Mouse (Mus musculus): ENCODE data around the gene Ang6. TPM values are rescaled to one million over a fixed set of nuclear protein-coding genes. Genes with fewer than 3 reads are reported as not detected.

Gene Ang6
- total RNA-seq (2023), result not detected

DNA sequence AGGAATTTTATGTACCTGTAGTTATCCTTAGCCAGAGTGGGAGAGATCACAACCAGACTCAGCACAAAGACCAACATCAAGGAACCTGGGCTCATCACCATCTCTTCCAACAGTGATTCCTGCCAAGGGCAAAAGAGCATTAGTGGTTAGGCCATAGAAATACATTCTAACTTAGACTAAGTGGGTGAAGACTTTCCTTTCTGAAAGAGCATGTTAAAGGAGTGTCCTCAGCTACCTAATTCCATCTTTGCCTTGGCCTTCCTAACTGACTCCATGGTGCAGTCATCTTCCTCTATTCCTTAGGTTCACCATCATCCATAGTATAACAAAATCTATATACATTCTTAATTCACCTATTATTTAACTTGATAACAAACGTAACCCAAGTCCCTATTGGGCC is at the start of gene Ang6:
TSS of gene Ang6 (minus strand) at position 101 of the 400 bp plus-strand sequence.

DNA sequence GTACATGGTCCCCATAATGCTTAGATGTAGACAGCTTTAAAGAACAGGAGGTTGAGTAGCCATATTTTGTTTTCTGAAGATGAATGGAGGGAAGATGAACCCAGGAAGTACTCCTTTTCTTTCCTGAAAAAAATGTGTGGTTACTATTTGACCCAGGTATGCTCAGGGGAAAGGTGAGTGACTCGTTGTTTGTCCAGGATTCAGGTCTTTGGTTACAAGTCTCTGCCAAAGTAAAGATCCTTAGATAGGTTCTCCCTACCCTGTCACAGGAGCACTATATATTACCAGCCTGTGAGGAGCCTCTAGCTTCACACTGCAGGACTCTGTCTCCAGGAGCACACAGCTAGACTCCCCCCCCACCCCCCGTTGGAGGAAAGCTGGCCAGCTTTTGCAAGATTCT is 45.3 kb downstream of the Ang6 start, which contains the start of gene Ang5:
TSS of gene Ang5 (plus strand) at position 301 of the 400 bp plus-strand sequence.

Other genes with a start within 250 kb of the Ang6 start
- gene Gm8180, start 217.5 kb downstream of the Ang6 start, total RNA-seq (2023), result not detected
- gene Ear1, start 126.8 kb downstream of the Ang6 start, total RNA-seq (2023), result not detected
- gene Ear10, start 78.7 kb downstream of the Ang6 start, total RNA-seq (2023), result not detected
- gene Gm8113, start 76.9 kb downstream of the Ang6 start, total RNA-seq (2023), result not detected
- gene Ang5, start 45.2 kb downstream of the Ang6 start, total RNA-seq (2023), result not detected
- not detected for gene Ear2, start 100.4 kb upstream of the Ang6 start, total RNA-seq (2023)
- gene Gm3327, start 121.6 kb upstream of the Ang6 start, total RNA-seq (2023), result not detected
- gene Gm8212, start 195.4 kb upstream of the Ang6 start, total RNA-seq (2023), result not detected
- gene 4930503E14Rik, start 211.0 kb upstream of the Ang6 start, total RNA-seq (2023), result not detected